Mouse (Mus musculus) NIH3T3 (cell line): ENCODE measurements at regions not wholly inside any gene's neighbourhood (a gene's known extent, or its start where the extent isn't known, plus 50 kb on each side); places are given as distances from the start of the nearest gene placed in this dataset.
"Not testable (repeated sequence)": the region's sequence is repeated elsewhere in the genome, so short reads cannot be mapped to it uniquely, and the experiment has no call there.

Experiments used
- DNase-seq: peaks from one replicate; pipeline ENCODE4 v3.0.0-alpha.2; 2012; ENCODE audit warnings: low read depth

DNA sequence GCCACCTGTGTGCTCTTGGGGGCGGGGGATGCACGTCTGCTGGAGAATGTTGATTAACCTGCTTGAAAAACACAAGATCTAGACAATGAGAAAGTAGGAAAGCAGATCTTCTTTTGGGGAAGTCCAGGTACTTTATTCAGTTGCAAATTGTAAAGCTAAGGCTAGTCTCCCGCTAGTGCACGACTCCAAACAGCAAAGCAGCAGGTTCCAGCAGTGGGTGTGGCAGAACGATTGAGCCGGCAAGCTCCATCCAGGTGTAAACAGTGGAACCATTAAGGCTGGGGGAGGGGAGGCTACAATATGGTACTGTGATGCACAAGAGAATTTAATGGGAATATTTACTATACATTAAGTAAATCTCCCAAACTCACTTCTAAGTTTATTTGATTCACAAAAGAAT, 448.6 kb upstream of the Cobl start:
- DNase-seq: not testable (repeated sequence)

DNA sequence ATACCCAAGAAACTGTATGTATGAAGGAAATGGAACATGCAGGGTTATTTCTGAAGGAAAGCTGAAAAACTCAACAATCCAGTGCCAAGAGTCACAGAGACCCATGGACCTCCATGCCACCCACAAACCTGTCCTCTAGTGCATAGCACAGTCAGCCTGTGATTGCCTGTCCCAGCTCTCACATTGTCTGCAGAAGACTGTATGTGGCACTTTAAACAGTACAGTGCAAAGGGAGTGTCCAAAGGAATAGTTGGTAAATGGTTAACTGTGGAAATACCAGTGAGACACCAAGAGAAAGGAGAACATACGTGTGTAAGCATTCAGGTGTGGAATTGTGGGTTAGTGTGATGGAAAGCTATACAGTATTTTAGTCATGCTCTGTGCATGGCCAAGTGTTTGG, 409.0 kb upstream of the Cobl start:
- DNase-seq: no peak

DNA sequence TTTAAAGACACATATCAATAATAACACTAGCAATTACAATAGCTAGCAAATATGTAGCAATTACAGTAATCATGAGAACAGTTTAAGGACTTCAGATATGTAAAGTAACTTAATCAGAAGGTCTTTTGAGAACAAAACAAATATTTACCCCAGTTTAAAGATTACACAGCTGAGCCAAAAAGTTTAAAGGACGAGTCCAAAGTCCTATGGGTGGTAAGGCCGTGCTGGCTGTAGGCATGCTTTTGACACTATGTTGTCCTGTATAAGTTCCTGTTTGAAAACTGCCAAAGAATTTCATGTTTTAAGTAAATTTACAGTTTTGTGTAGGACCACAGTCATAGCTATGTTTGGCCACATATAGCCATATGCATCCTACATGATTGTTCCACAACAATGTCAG, 408.0 kb upstream of the Cobl start:
- DNase-seq: no peak

- DNase-seq: no peak
Measured at GRCm38 (mm10) chr11:12872399-12872798, 407.6 kb upstream of the Cobl start.

GRCm38 (mm10) chr11:12867541-12867940, 402.8 kb upstream of the Cobl start:
- DNase-seq: no peak

- DNase-seq: no peak
Measured at GRCm38 (mm10) chr11:12865034-12865620, 400.4 kb upstream of the Cobl start.

DNA sequence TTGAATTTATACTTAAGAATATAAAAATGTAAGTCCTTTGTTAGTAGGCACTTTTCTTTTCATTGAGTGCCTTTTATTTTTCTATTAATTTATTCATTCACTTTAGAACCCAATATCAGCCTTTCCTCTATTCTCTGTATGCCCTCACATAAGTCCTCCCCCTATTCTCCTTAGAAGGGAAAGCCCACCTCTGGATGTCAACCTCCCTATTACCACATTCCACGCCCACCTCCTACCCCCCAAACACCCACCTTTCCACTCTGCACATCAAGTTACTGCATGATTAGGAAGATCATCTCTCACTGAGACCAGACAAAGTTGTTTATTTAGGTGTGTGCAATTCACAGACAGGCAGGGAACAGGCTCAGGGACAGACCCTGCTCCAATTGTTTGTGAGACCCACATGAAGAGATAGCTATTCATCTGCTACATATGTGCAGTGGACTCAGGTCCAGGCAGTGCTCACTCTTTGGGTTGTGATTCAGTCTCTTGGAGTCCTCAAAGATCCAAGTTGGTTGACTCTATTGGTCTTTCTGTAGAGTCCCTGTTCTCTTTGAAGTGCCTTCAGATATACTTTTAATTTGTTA, 394.7 kb upstream of the Cobl start:
- no peak for DNase-seq

- DNase-seq: no peak
Measured at GRCm38 (mm10) chr11:12858274-12858884, 393.6 kb upstream of the Cobl start.

- no peak for DNase-seq
Measured at GRCm38 (mm10) chr11:12857358-12858199, 392.8 kb upstream of the Cobl start.

DNA sequence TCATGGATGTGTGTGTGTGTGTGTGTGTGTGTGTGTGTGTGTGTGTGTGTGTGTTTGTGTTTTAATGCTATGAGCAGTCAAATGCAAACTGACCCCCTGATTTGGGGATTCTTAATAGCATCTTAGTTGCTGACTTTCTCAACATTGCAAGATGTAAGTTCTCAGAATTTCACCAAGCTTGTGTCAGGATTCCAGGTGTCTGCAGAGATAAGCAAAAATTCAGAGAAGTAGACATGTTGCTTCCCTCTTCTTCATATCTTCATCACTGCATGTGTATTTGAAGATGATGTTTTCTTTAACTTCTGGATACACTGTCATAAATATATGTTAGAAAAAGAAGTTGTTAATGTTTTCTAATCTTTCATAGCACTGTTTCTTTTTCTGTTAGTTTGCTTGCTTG, 383.0 kb upstream of the Cobl start:
- DNase-seq: no peak

DNA sequence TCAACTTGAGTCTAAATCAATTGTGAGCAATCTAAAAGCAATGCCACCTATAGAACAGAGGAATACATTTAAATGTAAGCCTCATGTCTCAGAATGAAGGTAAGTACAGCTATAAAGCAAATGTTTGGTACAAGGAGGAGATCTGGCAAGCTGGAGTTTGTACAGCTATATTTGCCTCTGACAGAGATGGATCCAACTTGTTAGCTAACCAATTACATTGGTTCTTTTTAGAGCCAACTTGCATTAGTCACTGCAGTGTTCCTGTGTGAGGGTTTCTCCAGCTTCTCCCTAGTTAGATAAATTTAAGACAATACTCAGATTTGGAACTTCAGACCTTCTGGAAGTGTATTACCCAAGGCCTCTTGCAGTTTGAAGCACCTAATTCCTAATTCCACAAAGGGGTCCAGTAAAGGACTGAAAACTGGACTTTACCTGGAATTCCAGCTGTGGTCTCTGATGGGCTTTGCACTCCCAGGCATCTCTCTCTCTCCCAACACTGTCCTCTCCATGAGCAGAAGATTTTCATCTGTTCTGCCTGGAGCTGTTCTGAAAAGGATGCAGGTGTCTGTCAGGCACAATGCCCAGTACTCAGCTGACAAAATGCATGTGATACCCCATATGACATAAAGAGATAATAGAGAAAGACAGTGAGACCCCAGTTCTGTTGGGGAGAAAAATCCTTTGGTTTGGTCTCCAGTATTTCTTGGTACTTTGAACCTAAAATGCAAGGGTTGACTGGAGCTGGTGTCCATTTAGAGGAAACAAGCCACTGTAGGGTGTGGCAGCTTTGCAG, 379.1 kb upstream of the Cobl start:
- no peak for DNase-seq

DNA sequence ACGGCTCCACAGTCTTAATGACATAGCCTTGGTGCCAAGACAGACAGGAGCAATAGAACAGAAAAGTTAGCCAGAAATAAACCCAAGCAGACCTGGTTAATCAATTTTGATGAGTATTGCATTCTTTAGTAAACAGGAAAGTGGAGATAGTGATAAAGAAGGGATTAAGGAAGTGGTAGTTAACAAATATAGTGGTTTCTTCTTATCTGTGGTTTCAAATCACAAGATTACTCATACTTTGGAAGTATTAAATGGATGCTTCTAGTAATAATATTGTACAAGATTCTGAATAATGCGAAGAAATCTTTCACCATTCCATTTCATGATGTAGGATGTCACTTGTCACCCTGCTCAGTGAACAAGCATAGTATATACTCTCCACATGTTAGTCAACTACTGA, 376.6 kb upstream of the Cobl start:
- no peak for DNase-seq

DNA sequence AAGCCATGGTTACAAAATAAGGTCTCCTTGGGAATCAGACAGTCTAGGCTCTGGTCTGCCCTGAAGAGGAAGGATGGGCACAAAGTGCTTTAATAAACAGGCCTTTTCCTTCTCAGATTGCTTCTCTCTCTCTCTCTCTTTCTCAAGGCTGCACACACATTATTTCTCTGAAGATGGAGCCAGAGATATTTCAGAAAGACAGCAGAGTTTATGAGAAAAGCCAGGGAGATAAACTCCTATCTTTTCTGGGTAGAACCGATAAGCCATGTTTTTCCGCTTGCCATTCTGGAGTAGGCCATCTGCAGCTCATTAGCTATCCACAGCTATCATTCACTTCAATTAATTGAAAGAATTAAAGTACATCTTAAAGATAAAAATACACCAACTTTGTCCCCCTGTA, 373.2 kb upstream of the Cobl start:
- DNase-seq: no peak

- no peak for DNase-seq
Measured at GRCm38 (mm10) chr11:12837387-12837786, 372.6 kb upstream of the Cobl start.

- DNase-seq: no peak
Measured at GRCm38 (mm10) chr11:12836387-12836786, 371.6 kb upstream of the Cobl start.

DNA sequence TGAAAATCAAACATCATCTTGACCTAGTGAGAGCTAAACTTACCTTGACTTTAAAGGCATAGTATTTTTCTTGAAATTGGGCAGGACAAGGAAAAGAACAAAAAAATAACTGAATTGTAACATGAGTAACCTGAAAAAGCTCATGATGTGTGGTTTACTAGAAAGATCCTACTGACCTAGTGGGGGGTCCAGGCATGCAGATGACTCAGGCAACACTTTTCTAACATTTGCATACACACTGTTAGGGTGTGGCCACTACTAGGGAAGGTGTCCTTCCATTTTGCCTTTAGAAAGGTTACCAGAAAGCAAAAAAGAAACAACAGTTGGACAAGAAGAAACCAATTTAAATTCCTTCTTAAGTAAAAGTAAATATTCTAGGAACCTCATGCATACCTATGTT, 347.3 kb upstream of the Cobl start:
- no peak for DNase-seq

- peak; percentile 65 for DNase-seq
Measured at GRCm38 (mm10) chr11:12810949-12811881, 346.5 kb upstream of the Cobl start.
